Mouse (Mus musculus): ENCODE measurements around the gene Wwp2.

DNA sequence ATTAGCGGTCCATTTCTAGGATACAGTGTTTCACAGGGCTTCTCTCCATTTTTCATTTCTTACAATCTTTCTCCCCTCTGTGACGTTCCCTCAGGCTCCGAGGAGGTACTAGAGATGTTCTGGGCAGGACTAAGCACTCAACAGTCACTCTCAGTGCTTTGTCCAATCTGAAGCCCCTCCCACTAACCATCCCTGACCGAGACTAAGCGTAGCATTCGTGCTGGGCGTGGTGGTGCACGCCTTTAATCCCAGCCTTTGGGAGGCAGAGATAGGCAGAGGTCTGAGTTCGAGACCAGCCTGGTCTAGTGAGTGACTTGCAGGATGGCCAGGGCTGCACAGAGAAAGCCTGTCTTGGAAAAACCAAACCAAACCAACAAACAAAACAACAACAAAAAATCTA, 163.5 kb downstream of the Wwp2 start:
- TF ChIP-seq POLR2A (IDR thresholded peaks at IDR 0.05; ENCODE audit: insufficient read depth, low read depth, low read length), result no peak
- no peak for TF ChIP-seq CTCF (IDR thresholded peaks at IDR 0.05)
